Mouse (Mus musculus): ENCODE data around the gene Plxna3.

GRCm38 (mm10) chrX:74392535-74393443 is 63.9 kb downstream of the Plxna3 start, which contains the start of the genes Fam3a and Ikbkg:
- TF ChIP-seq CTCF (IDR thresholded peaks at IDR 0.05; ENCODE audit: control insufficient read depth, insufficient read depth, insufficient read length) (no peak), USF1 (IDR thresholded peaks at IDR 0.05; ENCODE audit: low read depth) (no peak), MYOD1 (IDR thresholded peaks at IDR 0.05; ENCODE audit: control insufficient read depth, insufficient read length, low read depth) (no peak), MYOG (IDR thresholded peaks at IDR 0.05; ENCODE audit: control insufficient read depth, extremely low read depth, insufficient read length) (no peak)
